Mouse (Mus musculus): Measurements from ENCODE around the gene Dnah10.

DNA sequence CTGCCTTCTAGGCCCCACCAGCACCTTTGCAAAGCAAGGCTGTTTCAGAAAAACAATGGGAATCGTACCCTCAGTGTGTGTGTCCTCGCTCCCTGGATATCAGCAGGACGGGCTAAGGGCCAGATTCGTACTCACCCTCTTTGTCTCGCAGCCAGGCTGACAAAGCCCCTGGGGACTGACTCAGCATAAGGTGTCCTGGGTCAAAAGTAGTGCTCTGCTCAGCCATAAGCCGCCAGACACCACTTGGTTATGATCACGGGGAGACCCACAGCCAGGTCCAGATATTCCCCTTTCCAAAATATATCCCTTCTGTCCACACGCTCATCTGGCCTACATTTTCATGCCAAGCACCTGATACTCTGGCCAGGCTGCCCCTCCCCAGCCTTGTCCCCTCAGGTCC is 118.5 kb downstream of the Dnah10 start:
- TF ChIP-seq GATA1 (IDR thresholded peaks at IDR 0.05; ENCODE audit: borderline replicate concordance, low read length), result no peak
- TF ChIP-seq FLI1 (IDR thresholded peaks at IDR 0.05; ENCODE audit: low read length), result no peak
